Mouse (Mus musculus) cerebral cortex, adult 2 months (tissue): Measurements from ENCODE around the gene Kif13a.

ENCODE experiments used
- WGBS: fragments of 180-500 bp; shearing (Covaris S2); methylation state at CpG from one replicate; pipeline ENCODE4 v1.1.7; 2018; 5-methylcytosine and 5-hydroxymethylcytosine counted together

Kif13a gene

GRCm38 (mm10) chr13:46919797-46920196, 9.9 kb downstream of the Kif13a start:
- 82% methylated on average over 2 of the region's 2 CpGs for WGBS

GRCm38 (mm10) chr13:46918509-46918908, 11.2 kb downstream of the Kif13a start:
- 92% methylated on average over 5 of the region's 5 CpGs for WGBS

- 73% methylated on average over 6 of the region's 6 CpGs for whole genome bisulfite sequencing
Measured at GRCm38 (mm10) chr13:46911960-46912359, 17.7 kb downstream of the Kif13a start.

GRCm38 (mm10) chr13:46911018-46911419, 18.6 kb downstream of the Kif13a start:
- 70% methylated on average over 11 of the region's 11 CpGs for WGBS

- 77% methylated on average over 3 of the region's 3 CpGs for WGBS
Measured at GRCm38 (mm10) chr13:46909946-46910345, 19.7 kb downstream of the Kif13a start.

DNA sequence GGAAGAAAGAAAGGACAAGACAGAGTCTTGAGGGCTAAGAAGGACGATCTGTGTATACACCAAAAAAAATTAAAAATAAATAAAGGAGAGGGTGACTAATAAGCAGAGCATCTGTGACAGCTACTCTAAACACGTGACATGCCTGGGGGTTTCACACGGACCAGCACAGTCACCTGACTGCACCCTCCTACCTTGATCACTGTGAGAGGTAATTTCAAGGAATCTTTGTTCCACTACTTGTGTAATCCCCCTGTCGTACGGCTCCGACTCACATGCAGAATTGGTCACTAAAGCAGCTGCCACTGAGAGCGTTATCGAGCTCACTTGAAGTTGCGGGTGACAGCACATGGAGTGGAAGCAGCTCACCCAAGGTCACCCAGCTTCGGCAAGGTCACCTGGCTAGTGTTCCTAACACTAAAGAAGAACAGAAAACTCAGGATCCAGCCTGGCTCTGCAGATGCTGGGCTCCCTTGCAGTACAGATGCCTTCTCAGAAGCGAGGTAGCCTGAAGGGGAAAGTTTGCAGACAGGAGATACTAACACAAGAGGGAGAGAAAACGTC, 20.6 kb downstream of the Kif13a start:
- WGBS = 79% methylated on average over 12 of the region's 12 CpGs

- 82% methylated on average over 2 of the region's 2 CpGs for WGBS
Measured at GRCm38 (mm10) chr13:46908387-46908786, 21.3 kb downstream of the Kif13a start.

DNA sequence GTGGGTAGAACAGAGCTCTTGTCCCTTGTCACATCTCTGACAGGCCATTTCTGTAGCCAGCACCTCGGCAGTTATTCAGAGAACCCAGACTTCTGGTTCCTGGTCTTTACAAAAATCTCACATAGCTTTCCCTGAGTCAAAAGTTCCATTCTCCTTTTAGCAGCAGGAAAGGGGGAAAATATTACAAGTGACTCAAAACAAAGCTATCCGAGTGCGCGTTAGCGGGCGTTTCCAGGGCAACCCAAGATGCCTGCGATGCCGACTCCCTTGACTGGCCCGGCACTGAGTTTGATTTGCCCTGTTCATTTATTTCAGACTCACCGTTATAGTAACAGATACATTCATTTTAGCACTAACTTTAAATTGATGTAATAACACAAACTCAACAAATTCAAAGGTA, 21.8 kb downstream of the Kif13a start:
- 33% methylated on average over 10 of the region's 10 CpGs for WGBS

- WGBS = 53% methylated on average over 4 of the region's 4 CpGs
Measured at GRCm38 (mm10) chr13:46907115-46907514, 22.6 kb downstream of the Kif13a start.

DNA sequence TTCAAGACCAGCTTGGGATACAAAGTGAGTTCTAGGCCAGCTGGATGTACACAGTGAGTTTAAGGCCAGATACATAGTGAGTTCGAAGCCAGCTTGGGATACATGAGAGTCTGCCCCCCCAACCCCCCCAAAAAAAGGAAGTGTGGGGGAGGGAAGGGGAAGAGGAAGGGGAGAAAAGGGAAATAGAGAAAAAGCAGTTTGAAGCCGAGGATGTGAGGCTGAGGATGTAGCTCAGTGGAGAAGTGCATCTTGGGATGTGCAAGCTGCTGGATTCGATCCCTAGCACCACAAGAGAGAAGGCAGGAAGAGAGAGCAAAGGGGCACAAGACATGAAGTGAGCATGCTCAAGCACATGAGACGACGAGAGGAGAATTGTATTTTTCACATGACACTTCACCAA, 23.7 kb downstream of the Kif13a start:
- WGBS = 91% methylated on average over 5 of the region's 5 CpGs

DNA sequence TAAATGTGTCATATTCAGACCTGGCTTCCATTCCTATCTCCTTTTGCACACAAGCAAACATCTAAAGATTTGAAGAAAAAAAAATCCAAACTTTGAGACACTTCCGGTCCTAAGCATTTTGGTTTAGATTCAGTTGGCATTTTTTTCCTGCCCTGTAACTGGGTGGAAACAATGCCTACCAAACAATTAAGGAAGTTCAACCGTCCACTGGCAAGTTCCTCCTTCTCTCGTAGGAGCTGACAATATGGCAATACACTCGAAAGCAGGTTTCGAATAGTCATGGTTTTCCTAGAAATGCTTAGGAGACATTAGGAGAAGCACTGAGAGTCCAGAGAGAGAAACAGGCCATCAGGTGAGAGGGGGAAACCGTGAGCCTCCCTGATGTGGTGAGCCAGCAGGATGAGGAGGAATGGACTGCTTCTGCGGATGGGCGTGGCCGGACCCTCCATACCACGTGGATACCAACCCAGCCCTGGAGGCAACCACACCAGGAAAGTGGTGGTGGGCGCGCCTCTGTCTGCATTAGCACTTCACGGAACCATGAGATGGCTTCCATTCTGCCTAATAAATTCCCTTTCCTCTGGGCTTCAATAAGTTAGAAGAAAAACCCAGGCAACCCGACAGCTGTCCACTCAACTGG, 24.6 kb downstream of the Kif13a start:
- WGBS = 83% methylated on average over 14 of the region's 14 CpGs

DNA sequence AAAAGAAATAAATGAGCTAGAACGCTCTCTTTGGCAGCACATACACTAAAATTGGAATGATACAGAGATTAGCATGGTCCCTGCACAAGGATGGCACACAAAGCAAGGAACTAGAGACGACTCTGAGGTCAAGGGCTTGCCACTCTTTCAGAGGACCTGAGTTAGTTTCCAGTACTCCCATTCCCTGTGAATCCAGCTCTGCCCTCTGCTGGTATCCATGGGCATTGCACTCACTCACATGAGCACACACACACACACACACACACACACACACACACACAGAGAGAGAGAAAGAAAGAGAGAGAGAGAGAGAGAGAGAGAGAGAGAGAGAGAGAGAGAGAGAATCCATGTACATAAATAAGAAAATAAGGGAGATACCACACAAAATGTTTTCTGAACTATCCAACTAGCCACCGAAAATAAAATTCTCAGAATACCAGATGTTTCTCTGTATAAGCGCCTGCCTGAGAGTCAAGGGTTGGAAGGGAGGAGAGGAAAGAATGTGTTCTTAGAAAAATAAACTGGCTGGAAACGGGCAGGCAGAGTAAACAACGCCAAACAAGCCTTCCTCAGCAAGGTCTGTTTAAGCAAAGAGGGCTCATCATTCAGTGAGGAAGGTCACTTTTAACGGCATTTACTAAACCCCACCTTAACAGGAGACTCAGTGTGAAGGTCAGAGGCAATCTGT, 27.0 kb downstream of the Kif13a start:
- 90% methylated on average over 7 of the region's 7 CpGs for WGBS

- WGBS = 93% methylated on average over 11 of the region's 11 CpGs
Measured at GRCm38 (mm10) chr13:46900870-46901555, 28.7 kb downstream of the Kif13a start.

GRCm38 (mm10) chr13:46898837-46899236, 30.8 kb downstream of the Kif13a start:
- 79% methylated on average over 2 of the region's 2 CpGs for WGBS

DNA sequence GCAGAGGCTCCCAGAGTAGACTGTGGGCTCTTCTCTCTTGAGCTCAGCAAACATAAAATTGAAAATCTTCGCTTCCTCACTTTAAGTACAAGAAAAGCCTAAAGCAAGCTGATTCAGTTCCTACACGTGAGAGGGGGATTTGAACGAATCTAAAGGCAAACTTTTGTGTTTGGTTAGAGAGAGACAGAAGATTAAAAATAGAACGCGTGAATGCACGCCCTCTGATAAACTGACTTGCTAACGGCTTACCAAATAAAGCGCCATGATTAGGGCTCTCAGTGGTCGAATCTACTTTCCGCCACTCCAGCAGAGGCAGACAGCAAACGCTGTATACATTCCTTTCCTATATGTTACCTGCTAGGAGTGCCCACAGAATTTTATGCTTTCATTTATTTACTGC, 31.3 kb downstream of the Kif13a start:
- 40% methylated on average over 11 of the region's 11 CpGs for WGBS

GRCm38 (mm10) chr13:46892380-46892779, 37.3 kb downstream of the Kif13a start:
- WGBS = 57% methylated on average over 4 of the region's 4 CpGs

DNA sequence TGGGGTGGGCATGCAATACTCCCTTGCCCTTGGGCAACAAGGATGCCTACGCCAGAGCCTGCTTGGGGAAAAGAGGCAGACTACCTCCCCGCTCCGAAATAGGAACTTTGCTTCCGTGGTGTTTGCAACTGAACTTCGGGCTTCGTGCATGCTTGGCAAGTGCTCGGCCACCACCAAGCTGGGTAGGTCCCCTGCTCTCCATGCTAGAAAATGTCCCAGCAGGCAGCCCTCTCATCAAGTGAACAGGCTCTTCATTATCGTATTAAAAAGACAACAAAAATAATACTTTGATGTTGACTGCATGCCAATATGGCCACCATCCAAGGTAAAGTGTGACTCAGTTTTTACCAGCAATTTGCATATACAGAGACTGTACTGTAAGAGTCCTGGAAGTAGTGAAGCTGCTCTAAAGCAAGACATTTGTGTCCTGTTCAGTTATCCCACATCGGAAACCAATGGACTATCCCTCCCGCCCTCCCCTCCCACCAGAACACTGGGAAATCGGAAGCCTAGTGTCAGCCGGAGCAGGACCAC, 41.5 kb downstream of the Kif13a start:
- WGBS = 37% methylated on average over 12 of the region's 12 CpGs

GRCm38 (mm10) chr13:46886497-46887261, 43.0 kb downstream of the Kif13a start:
- WGBS = 93% methylated on average over 10 of the region's 10 CpGs

DNA sequence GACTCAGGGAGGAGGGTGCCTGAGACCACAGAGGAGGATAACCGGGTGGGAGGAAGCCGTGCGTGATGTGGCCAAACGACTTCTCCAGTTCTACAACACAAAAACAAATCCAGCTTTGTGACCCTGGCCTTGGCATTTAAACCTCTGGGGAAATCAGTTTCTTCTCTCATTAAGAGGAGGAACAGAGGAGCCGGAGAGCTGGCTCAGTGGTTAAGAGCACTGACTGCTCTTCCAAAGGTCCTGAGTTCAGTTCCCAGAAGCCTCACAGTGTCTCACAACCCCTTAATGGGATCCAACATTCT, 44.0 kb downstream of the Kif13a start:
- 66% methylated on average over 5 of the region's 5 CpGs for WGBS

- 68% methylated on average over 26 of the region's 26 CpGs for whole genome bisulfite sequencing
Measured at GRCm38 (mm10) chr13:46884898-46885758, 44.5 kb downstream of the Kif13a start.

GRCm38 (mm10) chr13:46883976-46884375, 45.7 kb downstream of the Kif13a start:
- WGBS = 70% methylated on average over 3 of the region's 3 CpGs
